Mouse (Mus musculus): ENCODE results near the gene R3hdm1. TPM values are rescaled to one million over a fixed set of nuclear protein-coding genes. Genes with fewer than 3 reads are reported as not detected.

R3hdm1 gene
- total RNA-seq, 4 experiments from 2014 or later = 328 to 386 (median 370) TPM

DNA sequence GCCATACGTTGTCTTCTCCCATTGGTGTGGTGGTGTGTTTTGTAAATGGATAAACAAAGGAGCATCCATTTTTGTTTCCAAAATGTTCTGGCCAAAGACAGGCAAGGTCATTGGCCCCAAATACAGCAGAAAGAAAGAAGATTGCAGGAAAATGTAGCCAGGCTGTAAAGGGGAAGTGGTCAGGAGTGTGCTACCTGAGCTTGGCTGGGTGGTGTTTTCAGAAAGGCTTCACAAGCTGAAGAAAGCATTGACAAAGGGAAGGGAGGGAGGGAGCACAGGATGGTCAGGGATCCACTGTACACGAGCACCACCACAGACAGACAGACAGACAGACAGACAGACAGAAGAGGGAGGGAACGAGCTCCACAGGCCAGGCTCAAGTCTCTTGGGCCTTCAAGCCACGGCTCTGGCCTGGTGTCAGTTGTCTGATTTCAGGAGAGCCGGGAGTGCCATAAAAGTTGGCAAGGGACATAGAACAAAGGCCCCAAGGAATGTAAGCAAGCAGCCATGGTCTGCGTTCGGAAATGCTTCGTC is 181.1 kb downstream of the R3hdm1 start:
- no peak for DNase-seq (ENCODE audit: low spot score in 2 of 2)

DNA sequence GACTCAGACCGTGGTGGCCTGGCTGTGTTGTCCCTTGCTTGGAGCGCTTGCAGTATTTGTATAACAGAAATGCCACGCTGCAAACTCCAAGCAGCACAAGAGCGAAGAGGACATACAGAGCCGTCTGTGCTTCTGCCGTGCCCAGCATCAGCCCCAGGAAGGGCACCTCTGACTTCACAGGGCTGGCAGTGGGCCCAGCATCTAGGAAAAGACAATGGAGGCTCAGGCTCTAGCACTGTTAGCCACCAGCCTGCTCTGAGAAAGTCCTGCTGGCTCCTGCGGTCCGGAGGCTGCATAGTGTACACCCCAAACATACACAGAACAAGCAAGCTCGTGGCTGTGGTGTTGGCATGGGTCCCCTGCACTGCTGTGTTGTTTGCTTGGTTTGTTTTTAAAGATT is 182.0 kb downstream of the R3hdm1 start:
- DNase-seq (ENCODE audit: low spot score in 2 of 2) = no peak

Small RNA genes within 50 kb of the gene (microRNA-seq; reads per million reads assigned to microRNA genes)
- 4,003 to 14,738 reads per million in 2 experiments for gene Mir128-1

Other genes with a start within 250 kb of the R3hdm1 start
- gene Map3k19, start 248.3 kb upstream of the R3hdm1 start, total RNA-seq (2022) = 1 to 10 TPM; 4.7 to 6.2 (median 5.5) TPM
- gene Rab3gap1, start 234.5 kb upstream of the R3hdm1 start, total RNA-seq (2022) = 10 to 100 TPM; 79.8 to 85.6 (median 83.1) TPM
- 1 to 10 TPM; 6.4 to 8.2 (median 7.3) TPM for gene Zranb3, start 254 bp upstream of the R3hdm1 start, total RNA-seq (2022)
- gene Ubxn4, start 140.7 kb downstream of the R3hdm1 start, total RNA-seq (2022) = 10 to 100 TPM; 41.7 to 44.8 (median 44.3) TPM
- gene Lct, start 225.0 kb downstream of the R3hdm1 start, total RNA-seq (2022) = 1 to 10 TPM; 1.0 to 1.2 (median 1.1) TPM

Measured in left cerebral cortex, adult 8-10 months (tissue).